Mouse (Mus musculus): ENCODE results near the gene Fndc3b.

Fndc3b gene

DNA sequence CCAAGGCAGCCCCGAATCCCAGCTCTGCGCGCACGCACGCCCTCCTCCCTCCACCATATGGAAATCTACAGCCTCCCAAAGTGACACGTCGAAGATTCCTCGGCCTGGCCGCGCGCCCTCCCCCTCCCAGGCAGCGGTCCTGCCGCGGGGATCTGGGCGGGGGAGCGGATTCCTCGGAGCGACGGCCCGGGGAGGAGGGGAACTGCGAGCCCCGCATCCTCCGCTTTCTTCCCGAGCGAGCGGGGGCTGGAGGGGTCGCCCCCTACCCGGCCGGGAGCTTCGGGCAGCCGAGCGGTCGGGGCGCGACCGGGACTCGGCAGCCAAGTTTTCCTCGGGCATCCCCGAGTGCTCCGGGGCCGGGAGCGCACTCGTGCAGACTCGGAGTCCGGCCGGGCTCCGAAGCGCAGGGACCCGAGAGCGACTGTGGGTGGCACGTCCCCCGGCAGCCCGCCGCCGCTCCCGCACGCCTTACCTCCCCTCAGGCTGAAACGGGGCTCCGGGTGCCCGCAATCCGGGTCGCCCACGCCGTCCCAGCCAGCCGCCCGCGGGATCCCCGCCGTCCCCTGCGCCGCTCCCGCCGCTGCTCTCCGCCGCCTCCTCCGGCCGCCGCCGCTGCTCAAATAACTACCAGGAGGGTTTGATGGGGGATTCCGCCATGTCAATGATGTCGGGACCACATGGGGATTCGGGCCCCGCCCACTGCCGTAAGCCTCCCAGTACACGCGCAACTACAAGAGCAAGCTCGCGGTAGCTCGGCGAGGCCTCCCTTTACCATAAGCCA lies at the start of gene Fndc3b:
Gene Fndc3b, minus strand, starts transcription at position 660 of the 781 bp plus-strand sequence.
- DNase-seq: peak; percentile 82 to 84

DNA sequence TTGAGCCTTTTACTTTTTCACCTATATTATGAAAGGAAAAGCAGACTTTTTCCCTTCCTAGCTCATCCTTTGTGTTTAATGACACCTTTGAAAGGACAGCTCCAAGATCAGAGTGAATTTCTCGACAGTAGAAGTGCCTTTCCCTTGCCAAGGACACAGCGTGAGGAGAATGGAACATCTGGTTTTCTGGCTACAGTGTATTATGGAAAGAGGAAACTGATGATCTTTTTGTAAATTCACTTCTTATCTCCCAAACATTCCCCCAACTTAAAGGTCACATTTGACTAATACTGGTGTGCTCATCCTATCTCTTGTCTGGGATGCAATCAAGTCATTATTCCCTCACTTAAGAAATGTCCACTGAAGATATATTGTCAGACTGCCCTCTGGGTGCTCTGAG lies 49.2 kb upstream of the Fndc3b start:
- DNase-seq: no peak

DNA sequence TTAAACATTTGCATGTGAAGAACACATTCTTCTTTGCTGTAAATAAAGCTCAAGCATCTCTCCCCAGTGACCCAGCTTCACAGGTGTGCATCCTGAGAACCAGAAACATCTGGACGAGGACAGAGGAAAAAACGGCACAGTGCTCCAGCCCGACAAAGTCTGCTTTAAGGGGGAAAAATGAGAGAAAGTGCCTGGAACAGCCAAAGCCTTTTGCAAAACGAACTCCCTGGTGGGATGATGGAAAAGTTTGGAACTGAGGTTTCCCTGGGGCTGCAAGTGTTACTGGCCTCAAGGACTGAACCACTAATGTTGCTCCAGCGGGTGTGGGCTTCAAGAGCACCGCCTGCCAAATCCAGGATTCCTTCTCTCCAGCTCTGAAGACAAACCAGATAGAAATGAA lies 47.9 kb upstream of the Fndc3b start:
- DNase-seq: no peak

GRCm38 (mm10) chr3:27751657-27752056 lies 40.5 kb upstream of the Fndc3b start:
- no peak for DNase-seq

DNA sequence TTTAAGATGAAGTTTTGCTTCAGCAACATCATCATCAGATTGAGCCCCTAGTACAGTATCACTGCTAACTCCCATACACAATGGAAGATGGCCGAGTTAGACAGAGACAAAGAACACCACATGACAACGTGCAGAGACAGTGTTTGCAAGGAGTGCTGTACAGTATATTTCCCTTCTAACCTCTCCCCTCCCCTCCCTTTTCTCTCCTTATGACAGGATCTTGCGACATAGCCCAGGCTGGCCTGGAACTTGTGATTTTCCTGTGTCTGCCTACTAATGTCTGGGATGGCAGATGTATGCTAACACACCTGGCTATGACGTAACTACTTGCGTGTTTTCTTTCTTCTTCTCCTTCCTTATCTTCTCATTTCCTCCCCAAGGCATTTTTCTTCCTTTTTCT lies 40.0 kb upstream of the Fndc3b start:
- no peak for DNase-seq

DNA sequence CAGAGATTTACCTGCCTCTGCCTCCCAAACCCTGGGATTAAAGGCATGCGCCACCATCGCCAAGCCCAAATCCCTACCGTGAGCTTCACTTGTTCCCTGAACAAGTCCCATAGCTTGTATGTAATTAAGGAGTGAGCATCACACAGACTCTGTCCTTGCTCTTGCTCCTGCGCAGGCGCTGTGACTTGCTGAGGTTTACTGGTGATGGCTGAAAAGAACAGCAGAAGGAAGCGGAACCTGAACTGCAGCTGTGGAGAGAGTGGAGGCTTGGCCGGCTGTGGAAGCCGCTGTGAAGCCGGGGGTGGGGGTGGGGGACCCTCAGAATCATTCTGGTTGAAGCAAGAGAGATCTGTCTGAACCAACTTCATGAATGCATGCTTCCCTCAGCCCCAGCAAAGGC lies 34.5 kb upstream of the Fndc3b start:
- DNase-seq: no peak

DNA sequence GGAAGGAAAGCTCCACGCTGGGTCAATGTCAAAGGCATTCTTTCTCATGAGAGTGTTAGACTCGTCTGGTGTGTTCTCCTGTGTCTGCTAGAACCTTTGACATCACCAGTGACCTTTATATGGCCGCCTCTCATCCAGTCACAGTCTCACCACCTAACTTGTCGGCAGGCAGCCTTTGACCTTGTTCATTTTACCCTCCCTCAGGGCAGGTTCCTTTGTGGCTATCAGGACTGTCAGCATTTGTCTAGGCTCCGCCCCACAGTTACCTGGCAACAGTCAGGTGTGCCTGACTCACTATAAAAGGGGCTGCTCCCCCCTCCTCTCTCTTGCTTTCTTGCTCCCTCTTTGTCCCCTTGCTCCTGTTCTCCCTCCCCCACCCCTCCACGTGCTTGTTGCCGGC lies 33.6 kb upstream of the Fndc3b start:
- DNase-seq: no peak

GRCm38 (mm10) chr3:27743271-27744145 lies 32.4 kb upstream of the Fndc3b start:
- no peak for DNase-seq

DNA sequence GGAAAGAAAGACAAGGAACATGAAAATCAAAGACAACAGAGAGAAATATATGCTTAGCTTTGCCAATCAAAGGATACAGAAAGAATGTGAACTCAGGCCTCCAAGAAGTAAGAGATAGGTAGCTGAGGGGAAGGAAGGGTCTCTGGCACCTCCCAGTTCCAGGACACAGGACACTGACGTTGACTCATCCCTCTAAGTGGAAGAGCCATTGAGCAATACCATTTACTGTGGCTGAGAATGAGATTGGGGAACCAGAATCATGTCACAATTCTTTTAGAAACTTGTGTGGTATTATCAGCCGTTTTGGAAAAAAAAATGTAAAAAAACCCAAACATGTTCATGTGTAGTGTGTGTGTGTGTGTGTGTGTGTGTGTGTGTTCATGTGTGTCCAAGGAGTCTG lies 31.0 kb upstream of the Fndc3b start:
- DNase-seq: no peak

DNA sequence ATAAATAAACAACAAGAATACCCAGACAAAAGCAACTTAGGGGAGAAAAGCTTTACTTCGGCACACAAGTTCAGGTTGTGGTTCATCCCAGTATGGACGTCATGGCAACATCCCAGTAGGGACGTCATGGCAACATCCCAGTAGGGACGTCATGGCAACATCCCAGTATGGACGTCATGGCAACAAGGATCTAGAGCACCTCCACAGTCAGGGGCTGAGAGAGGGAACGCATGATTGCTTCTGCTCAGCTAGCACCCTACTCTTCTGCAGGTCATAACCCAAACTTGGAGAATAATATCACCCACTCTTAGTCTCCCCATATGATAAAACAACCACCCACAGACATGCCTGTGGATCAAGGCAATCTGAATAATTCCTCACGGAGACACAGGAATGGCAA lies 29.0 kb upstream of the Fndc3b start:
- no peak for DNase-seq

DNA sequence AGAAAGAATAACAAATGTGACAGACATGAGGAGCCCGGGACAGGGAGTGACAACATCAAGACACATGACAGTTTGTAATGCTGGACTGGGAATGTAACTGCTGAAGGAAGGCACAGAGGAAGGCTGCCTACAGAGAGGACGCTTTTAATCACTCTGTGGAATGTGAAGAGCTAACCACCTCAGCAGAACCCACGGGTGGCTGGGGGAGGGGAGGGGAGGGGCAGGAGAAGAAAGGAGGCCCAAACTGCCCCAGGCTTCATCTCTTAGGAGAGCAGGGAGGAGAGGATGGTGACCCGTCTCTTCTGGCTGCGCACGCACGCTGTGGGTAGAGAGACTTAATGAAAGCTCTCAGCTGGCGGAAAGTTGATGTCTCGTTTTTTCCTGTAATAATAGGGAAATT lies 25.1 kb upstream of the Fndc3b start:
- no peak for DNase-seq

- DNase-seq: no peak
Measured at GRCm38 (mm10) chr3:27735113-27735512, 24.0 kb upstream of the Fndc3b start.

DNA sequence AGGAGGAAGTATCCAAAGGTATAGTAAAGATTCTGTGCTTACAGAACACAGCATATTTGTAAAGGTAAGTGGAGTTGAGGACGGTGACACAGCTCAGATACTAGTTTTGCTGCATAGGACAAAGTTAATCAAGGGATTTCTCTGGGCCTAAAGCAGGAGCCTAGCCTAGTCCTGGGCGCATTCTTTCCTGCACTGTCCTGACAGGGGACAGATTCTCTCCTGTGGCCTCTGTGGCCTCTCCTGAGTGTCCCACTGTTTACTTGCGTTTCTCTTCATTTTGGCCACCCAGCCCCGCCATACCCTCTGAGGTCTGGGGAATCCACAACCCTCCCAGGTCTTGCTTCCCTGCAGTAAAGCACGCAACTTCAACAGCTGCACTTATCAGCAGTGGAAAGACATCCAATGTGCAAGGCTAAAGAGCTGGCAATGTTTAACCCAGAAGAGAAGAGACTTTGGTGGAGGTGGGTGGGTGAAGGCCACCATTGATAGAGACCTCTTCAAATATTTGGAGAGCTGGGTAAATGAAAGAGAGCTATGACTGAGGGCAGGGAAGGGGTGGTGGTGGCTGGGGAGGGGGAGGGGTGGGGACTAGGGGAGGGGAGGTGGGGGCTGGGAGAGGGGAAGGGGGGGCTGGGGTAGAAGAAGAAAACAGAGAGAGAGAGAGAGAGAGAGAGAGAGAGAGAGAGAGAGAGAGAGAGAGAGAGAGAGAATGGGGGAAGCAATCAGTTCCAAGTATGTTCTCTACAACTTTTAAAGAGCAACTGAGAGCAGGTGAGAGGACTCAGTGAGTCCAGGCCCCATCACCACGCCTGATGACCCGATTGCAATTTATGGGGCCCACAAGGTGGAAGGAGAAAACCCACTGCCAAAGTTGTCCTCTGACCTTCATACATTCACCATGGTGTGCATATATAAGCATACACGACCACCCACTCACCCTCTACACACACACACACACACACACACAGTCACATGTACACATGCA lies 18.0 kb upstream of the Fndc3b start:
- DNase-seq: no peak

GRCm38 (mm10) chr3:27728176-27728575 lies 17.1 kb upstream of the Fndc3b start:
- no peak for DNase-seq

GRCm38 (mm10) chr3:27725752-27726151 lies 14.6 kb upstream of the Fndc3b start:
- DNase-seq: no peak

GRCm38 (mm10) chr3:27724208-27724607 lies 13.1 kb upstream of the Fndc3b start:
- DNase-seq: no peak

- no peak for DNase-seq
Measured at GRCm38 (mm10) chr3:27718829-27719365, 7.8 kb upstream of the Fndc3b start.

- DNase-seq: no peak
Measured at GRCm38 (mm10) chr3:27713971-27714370, 2.9 kb upstream of the Fndc3b start.

GRCm38 (mm10) chr3:27712421-27712820 lies 1.3 kb upstream of the Fndc3b start:
- DNase-seq: no peak

- peak; percentile 36 to 52 for DNase-seq
Measured at GRCm38 (mm10) chr3:27709906-27710647, 1.0 kb downstream of the Fndc3b start.

DNA sequence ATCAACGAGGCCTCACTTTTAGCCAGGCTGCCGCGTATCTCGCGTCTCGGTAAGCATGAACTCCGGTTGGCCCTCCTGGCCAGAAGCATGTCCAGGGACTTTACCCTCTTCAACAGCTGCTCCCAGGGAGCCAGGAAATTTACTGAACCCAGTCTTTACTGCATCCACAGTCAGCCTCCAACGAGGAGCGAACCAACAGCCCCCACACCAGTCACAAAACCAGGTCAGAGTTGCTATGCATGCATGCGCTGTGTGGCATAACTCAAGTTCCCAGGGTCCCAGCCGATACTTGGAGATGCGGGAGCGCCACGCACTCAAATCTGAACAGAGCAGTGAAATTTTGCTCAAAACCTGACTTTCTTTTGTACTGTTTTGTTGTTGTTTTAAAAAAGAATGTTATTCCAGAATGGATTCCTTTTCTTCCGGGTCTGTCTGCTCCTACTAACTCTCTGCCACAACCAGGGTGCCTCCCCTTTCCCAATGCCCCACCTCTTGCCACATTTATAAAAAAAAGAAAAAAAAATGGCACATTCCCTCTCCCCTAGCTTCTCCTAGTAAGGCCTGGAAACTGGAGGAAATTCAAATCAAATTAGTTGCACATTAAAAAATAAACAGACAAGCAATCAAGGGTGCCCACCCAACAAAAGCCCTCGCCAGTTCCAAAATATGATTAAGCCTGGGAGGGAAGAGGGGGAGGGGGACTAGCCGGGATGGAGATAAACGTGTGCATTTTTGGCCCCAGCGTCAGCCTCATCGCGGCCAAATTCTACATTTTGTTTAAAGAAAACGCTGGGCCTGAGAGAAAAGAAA lies 1.8 kb downstream of the Fndc3b start:
- DNase-seq: peak in 1 of 2 experiments; percentile 13
